Comparison of ENCODE assay signal across 35 mouse cellular contexts in the genomic region with DNA sequence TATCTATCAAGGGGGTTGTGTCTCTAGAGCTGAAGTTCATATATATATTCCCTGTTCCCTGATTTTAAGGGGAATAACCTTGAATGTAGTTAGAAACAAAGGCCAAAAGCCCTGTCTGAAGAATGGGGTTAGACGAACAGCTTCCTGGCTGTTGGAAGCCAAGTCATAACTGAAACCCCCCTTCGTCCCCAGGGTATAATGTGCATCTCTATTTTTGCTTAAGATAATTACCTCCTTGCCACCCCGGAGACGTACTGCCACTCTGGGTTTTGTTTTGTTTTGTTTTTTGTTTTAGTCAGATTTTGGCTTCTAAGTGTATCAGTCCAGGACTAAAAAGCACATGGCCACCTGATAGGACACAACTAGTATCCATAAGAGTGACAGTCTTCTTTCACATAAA.
"Had no signal": no experiment of that assay in that cellular context is flagged by ENCODE, and none has a peak within 500 bp of the region (broad histone marks: within the 10 kb centered on the region; RNA-seq: fewer than 3 reads in every experiment).

No protein-coding gene starts in this region.

- DNase-seq: heart, postnatal 10 days; heart, postnatal 14 days; heart, postnatal 36 days; heart, postnatal 4 days; kidney, adult 11 months; kidney, adult 18-20 months; kidney, adult 2 months; kidney, adult 8-10 months; kidney, adult 9 months; kidney, postnatal 10 days; kidney, postnatal 14 days; kidney, postnatal 25 days; kidney, postnatal 36 days; kidney, postnatal 4 days; layer of hippocampus, adult 9-11 months; layer of hippocampus, postnatal 36 days had no signal

- H3K4me2 ChIP-seq: heart, embryonic 11.5 days; heart, embryonic 12.5 days; heart, embryonic 13.5 days; heart, embryonic 15.5 days; hindbrain, embryonic 12.5 days; hindbrain, embryonic 13.5 days; hindbrain, embryonic 14.5 days; hindbrain, embryonic 15.5 days; intestine, embryonic 15.5 days; kidney, embryonic 15.5 days had no signal

- H3K36me3 ChIP-seq: heart, embryonic 15.5 days; hindbrain, embryonic 15.5 days; intestine, embryonic 15.5 days had no signal

- H3K9me3 ChIP-seq: heart, embryonic 12.5 days; heart, embryonic 13.5 days; heart, embryonic 15.5 days; hindbrain, embryonic 10.5 days; hindbrain, embryonic 12.5 days; hindbrain, embryonic 13.5 days; hindbrain, embryonic 15.5 days; intestine, embryonic 15.5 days; kidney, embryonic 15.5 days had no signal

- H3K4me1 ChIP-seq: hindbrain, embryonic 12.5 days; hindbrain, embryonic 13.5 days; intestine, embryonic 15.5 days; kidney, embryonic 15.5 days had no signal

- H3K9ac ChIP-seq: heart, embryonic 12.5 days; heart, embryonic 13.5 days; heart, embryonic 15.5 days; hindbrain, embryonic 12.5 days; hindbrain, embryonic 13.5 days; hindbrain, embryonic 14.5 days; hindbrain, embryonic 15.5 days; intestine, embryonic 15.5 days; kidney, embryonic 15.5 days had no signal

- H3K27me3 ChIP-seq: heart, embryonic 12.5 days; heart, embryonic 13.5 days; heart, embryonic 15.5 days; hindbrain, embryonic 12.5 days; hindbrain, embryonic 13.5 days; hindbrain, embryonic 15.5 days; intestine, embryonic 15.5 days; kidney, embryonic 15.5 days had no signal

- H3K4me3 ChIP-seq: heart, embryonic 12.5 days; heart, embryonic 13.5 days; heart, embryonic 15.5 days; hindbrain, embryonic 10.5 days; hindbrain, embryonic 12.5 days; hindbrain, embryonic 13.5 days; hindbrain, embryonic 15.5 days; intestine, embryonic 15.5 days; kidney, embryonic 15.5 days; layer of hippocampus, adult 2 months; left cerebral cortex, adult 2 months had no signal

- H3K27ac ChIP-seq: heart, embryonic 13.5 days; heart, embryonic 15.5 days; hindbrain, embryonic 10.5 days; hindbrain, embryonic 12.5 days; hindbrain, embryonic 13.5 days; hindbrain, embryonic 14.5 days; hindbrain, embryonic 15.5 days; hindbrain, postnatal 0 days; intestine, embryonic 15.5 days; kidney, embryonic 15.5 days; kidney, postnatal 0 days; layer of hippocampus, adult 2 months; left cerebral cortex, adult 2 months had no signal

- ATAC-seq: hindbrain, embryonic 16.5 days; hindbrain, postnatal 0 days; inflammation-experienced regulatory T-cells, adult 6 months; intestine, embryonic 15.5 days; intestine, embryonic 16.5 days; intestine, postnatal 0 days had no signal
